Mouse (Mus musculus): ENCODE measurements around the gene 4930469K13Rik.

GRCm38 (mm10) chr11:34008214-34008613 lies 90.1 kb downstream of the 4930469K13Rik start:
- 0 out of 2 replicates have a peak, but pooled peaks have one; percentile 40 for TF ChIP-seq POLR2A (IDR thresholded peaks at IDR 0.05; ENCODE audit: borderline replicate concordance, control insufficient read depth, low read depth, low read length)
- TF ChIP-seq CTCF (IDR thresholded peaks at IDR 0.05; ENCODE audit: control insufficient read depth, insufficient read depth, low read length), result no peak
